Mouse (Mus musculus) heart, postnatal 0 days (tissue): Measurements from ENCODE around the gene Rdh13. TPM values are rescaled to one million over a fixed set of nuclear protein-coding genes. Genes with fewer than 3 reads are reported as not detected.

Experiments used
- ATAC-seq: fragments of 200-750 bp; cut with Nextera tagmentation; 2 replicates; pipeline ENCODE4 v1.8.0; 2017; ENCODE audit warnings: low read depth, moderate number of reproducible peaks, moderate library complexity; ENCODE audit not compliant: insufficient read depth
- DNase-seq: peaks from one replicate; pipeline ENCODE4 v3.0.0-alpha.2; 2016; ENCODE audit warnings: low spot score
- H3K27ac ChIP-seq: fragments of 300-500 bp; sonication (generic); 2 replicates; pipeline ENCODE4 v1.5.1; 2014; ENCODE audit warnings: low read depth, mild to moderate bottlenecking
- H3K27me3 ChIP-seq: fragments of 300-500 bp; sonication (generic); 2 replicates; pipeline ENCODE4 v1.6.1; 2014; ENCODE audit warnings: low read length, mixed read lengths; ENCODE audit not compliant: control insufficient read depth, insufficient read depth
- H3K36me3 ChIP-seq: fragments of 300-500 bp; sonication (generic); replicated peaks from 2 replicates; pipeline ENCODE4 v1.6.1; 2014; ENCODE audit warnings: low read length, mixed read lengths; ENCODE audit not compliant: control insufficient read depth, insufficient read depth
- H3K4me1 ChIP-seq: fragments of 300-500 bp; sonication (generic); 2 replicates; pipeline ENCODE4 v1.6.1; 2014; ENCODE audit warnings: antibody characterized with exemption; ENCODE audit not compliant: control insufficient read depth, insufficient read depth
- H3K4me2 ChIP-seq: fragments of 300-500 bp; sonication (generic); 2 replicates; pipeline ENCODE4 v1.6.1; 2014; ENCODE audit warnings: low read depth, mild to moderate bottlenecking, low read length, moderate library complexity
- H3K4me3 ChIP-seq: fragments of 300-500 bp; sonication (generic); 2 replicates; pipeline ENCODE4 v1.5.1; 2014; ENCODE audit warnings: low read depth, low read length
- H3K9ac ChIP-seq: fragments of 300-500 bp; sonication (generic); replicated peaks from 2 replicates; pipeline ENCODE4 v1.6.1; 2014; ENCODE audit warnings: low read depth, low read length, mixed read lengths
- H3K9me3 ChIP-seq: fragments of 300-500 bp; sonication (generic); replicated peaks from 2 replicates; pipeline ENCODE4 v1.6.1; 2016; ENCODE audit warnings: low read length; ENCODE audit not compliant: control insufficient read depth
- CTCF ChIP-seq: IDR thresholded peaks from 2 replicates; pipeline ENCODE4 v1.5.1; 2016; ENCODE audit warnings: antibody characterized with exemption, control low read depth, low read depth
- EP300 ChIP-seq: IDR thresholded peaks from 2 replicates; pipeline ENCODE4 v1.6.1; 2016; ENCODE audit warnings: antibody characterized with exemption, low read depth
- WGBS: fragments of 180-500 bp; shearing (Covaris S2); extraction: QIAGEN DNeasy Blood & Tissue Kit; methylation state at CpG from one replicate; pipeline ENCODE4 v1.1.7; 2014; 5-methylcytosine and 5-hydroxymethylcytosine counted together
- polyA plus RNA-seq: library from polyadenylated mRNA; unstranded; fragments of >200 nt; fragmentation: Nextera tagmentation; extraction: Ambion mirVana; gene quantifications from 2 replicates; pipeline ENCODE4 v1.2.1, GENCODE M21; 2015
- total RNA-seq: library from RNA; depleted of rRNA; stranded (reverse); fragments of >200 nt; gene quantifications from 2 replicates; pipeline ENCODE4 v1.2.3, GENCODE M21; 2014; ENCODE audit warnings: low replicate concordance

Gene Rdh13
- total and polyA plus RNA-seq, 2 experiments from 2014 or later = 28.0 to 70.3 TPM

GRCm38 (mm10) chr7:4470275-4471178 is 25.1 kb upstream of the Rdh13 start:
- TF ChIP-seq EP300 (no peak), CTCF (no peak)
- DNase-seq = peak; percentile 45
- Histone ChIP-seq H3K27ac (no peak overlapping the region), H3K9me3 (no peaks in the 10 kb centered on the region), H3K27me3 (peaks cover 23% of the 10 kb centered on the region), H3K4me1 (no peaks in the 10 kb centered on the region), H3K4me3 (peak overlapping the region; percentile 43), H3K9ac (no peak overlapping the region; the same call in 1 of the 2 replicates), H3K4me2 (peak overlapping the region; percentile 61), H3K36me3 (no peaks in the 10 kb centered on the region)
- 5% methylated on average over 35 of the region's 35 CpGs for WGBS
- peak; percentile 22 for ATAC-seq

GRCm38 (mm10) chr7:4467801-4468200 is 22.4 kb upstream of the Rdh13 start:
- 64% methylated on average over 3 of the region's 3 CpGs for WGBS
- no peak overlapping the region for H3K4me3 ChIP-seq
- peaks cover 18% of the 10 kb centered on the region for H3K27me3 ChIP-seq
- DNase-seq (no peak), ATAC-seq (no peak)
- no peak overlapping the region for H3K9ac ChIP-seq
- H3K4me1 ChIP-seq = no peaks in the 10 kb centered on the region
- no peaks in the 10 kb centered on the region for H3K9me3 ChIP-seq
- no peak overlapping the region for H3K27ac ChIP-seq
- no peaks in the 10 kb centered on the region for H3K36me3 ChIP-seq
- TF ChIP-seq EP300 = no peak
- TF ChIP-seq CTCF = no peak
- H3K4me2 ChIP-seq = no peak overlapping the region

- no peak overlapping the region for H3K27ac ChIP-seq
- no peak overlapping the region for H3K4me3 ChIP-seq
- H3K9me3 ChIP-seq = no peaks in the 10 kb centered on the region
- H3K4me1 ChIP-seq = no peaks in the 10 kb centered on the region
- no peaks in the 10 kb centered on the region; the same call in 1 of the 2 replicates for H3K27me3 ChIP-seq
- whole genome bisulfite sequencing = 7% methylated on average over 11 of the region's 12 CpGs
- H3K36me3 ChIP-seq = no peaks in the 10 kb centered on the region
- no peak for DNase-seq
- H3K4me2 ChIP-seq = no peak overlapping the region
- H3K9ac ChIP-seq = no peak overlapping the region
- TF ChIP-seq CTCF (no peak), EP300 (no peak)
- ATAC-seq = no peak
Observed at GRCm38 (mm10) chr7:4464194-4464824, 18.9 kb upstream of the Rdh13 start.

GRCm38 (mm10) chr7:4460576-4461434 is 15.4 kb upstream of the Rdh13 start, which contains the start of gene Eps8l1:
Gene Eps8l1 (plus strand): TSS chr7:4460674.
- TF ChIP-seq EP300 (no peak), CTCF (no peak)
- Histone ChIP-seq H3K9me3 (no peaks in the 10 kb centered on the region), H3K9ac (no peak within 1 kb of the TSS; the same call in 1 of the 2 replicates), H3K36me3 (no peaks in the 10 kb centered on the region), H3K4me3 (peak within 1 kb of the TSS; percentile 31), H3K27me3 (no peaks in the 10 kb centered on the region), H3K27ac (peak within 1 kb of the TSS; percentile 68), H3K4me2 (peak within 1 kb of the TSS; percentile 49), H3K4me1 (no peaks in the 10 kb centered on the region)
- DNase-seq (no peak), ATAC-seq (peak; percentile 44; the same call in 1 of the 2 replicates)
- WGBS = 43% methylated on average over 13 of the region's 16 CpGs

GRCm38 (mm10) chr7:4452644-4453043 is 7.2 kb upstream of the Rdh13 start:
- ATAC-seq = no peak
- Histone ChIP-seq H3K27me3 (no peaks in the 10 kb centered on the region), H3K4me3 (no peak overlapping the region), H3K27ac (no peak overlapping the region), H3K9me3 (no peaks in the 10 kb centered on the region), H3K9ac (no peak overlapping the region), H3K4me2 (no peak overlapping the region), H3K4me1 (no peaks in the 10 kb centered on the region), H3K36me3 (no peaks in the 10 kb centered on the region)
- no peak for TF ChIP-seq EP300
- no peak for TF ChIP-seq CTCF
- WGBS = 25% methylated on average over 4 of the region's 4 CpGs
- DNase-seq = no peak
